Mouse (Mus musculus): ENCODE measurements at regions not wholly inside any gene's neighbourhood (a gene's known extent, or its start where the extent isn't known, plus 50 kb on each side); places are given as distances from the start of the nearest gene placed in this dataset.

GRCm38 (mm10) chr3:56739451-56739850 lies 556.0 kb upstream of the Nbea start:
- no peak for TF ChIP-seq CTCF (IDR thresholded peaks at IDR 0.05; ENCODE audit: low read depth)
- no peak for TF ChIP-seq EP300 (optimal IDR thresholded peaks at IDR 0.05)
